Mouse (Mus musculus) liver, embryonic 14 days (tissue): Measurements from ENCODE around the gene Fra10ac1. TPM values are rescaled to one million over a fixed set of nuclear protein-coding genes. Genes with fewer than 3 reads are reported as not detected.

Experiments used
- polyA plus RNA-seq: library from polyadenylated mRNA; depleted of rRNA; stranded (reverse); fragments of >200 nt; gene quantifications from 2 replicates; pipeline ENCODE4 v1.2.3, GENCODE M21; 2012; rRNA removed

Fra10ac1 gene
- polyA plus RNA-seq: 9.8 and 10.4 TPM in 2 replicates

GRCm38 (mm10) chr19:38223905-38224684, at the start of gene Fra10ac1:
Fra10ac1 (minus strand) TSS chr19:38224156.

GRCm38 (mm10) chr19:38264505-38265500, 40.8 kb upstream of the Fra10ac1 start, which contains the start of gene Lgi1:
Lgi1 (plus strand) TSS chr19:38264536.

Other genes with a start within 250 kb of the Fra10ac1 start
- 1.5 and 2.4 TPM in 2 replicates for gene Myof, start 180.6 kb downstream of the Fra10ac1 start, polyA plus RNA-seq
- 4.4 and 5.2 TPM in 2 replicates for gene Cep55, start 169.1 kb downstream of the Fra10ac1 start, polyA plus RNA-seq
- 0.06 and 0.07 TPM in 2 replicates for gene Ffar4, start 127.1 kb downstream of the Fra10ac1 start, polyA plus RNA-seq
- gene Rbp4, start 98.9 kb downstream of the Fra10ac1 start, polyA plus RNA-seq: 687 and 837 TPM in 2 replicates
- gene Pde6c, start 91.4 kb downstream of the Fra10ac1 start, polyA plus RNA-seq: 3.3 and 4.3 TPM in 2 replicates
- gene Lgi1, start 40.4 kb upstream of the Fra10ac1 start, polyA plus RNA-seq: 0.02 and 0.08 TPM in 2 replicates
- 2.1 and 3.7 TPM in 2 replicates for gene Slc35g1, start 171.8 kb upstream of the Fra10ac1 start, polyA plus RNA-seq